Mouse (Mus musculus): ENCODE results near the gene Crk. TPM values are rescaled to one million over a fixed set of nuclear protein-coding genes. Genes with fewer than 3 reads are reported as not detected.
"Not testable (repeated sequence)": the region's sequence is repeated elsewhere in the genome, so short reads cannot be mapped to it uniquely, and the experiment has no call there.

Crk gene
- polyA plus RNA-seq, 1 experiment from 2014 or later: 105 TPM

- ATAC-seq (ENCODE audit: insufficient number of reproducible peaks, low FRiP score, low TSS enrichment, low read depth); H3K9ac ChIP-seq; H3K4me1 ChIP-seq; H3K27ac ChIP-seq (replicated peaks); H3K4me2 ChIP-seq (replicated peaks); H3K36me3 ChIP-seq; H3K27me3 ChIP-seq; H3K9me3 ChIP-seq (replicated peaks); H3K4me3 ChIP-seq (replicated peaks): not testable (repeated sequence)
- WGBS: 91% methylated on average over 6 of the region's 6 CpGs
These were observed 48.6 kb downstream of the Crk start for GRCm38 (mm10) chr11:75727659-75728058.

- Histone ChIP-seq H3K4me2 (replicated peaks) (peak within 1 kb of the TSS; percentile 84), H3K4me3 (replicated peaks) (peak within 1 kb of the TSS; percentile 82), H3K9me3 (replicated peaks) (no peaks in the 10 kb centered on the region), H3K36me3 (no peaks in the 10 kb centered on the region), H3K27me3 (no peaks in the 10 kb centered on the region), H3K4me1 (peaks cover 37% of the 10 kb centered on the region), H3K9ac (peak within 1 kb of the TSS; percentile 97), H3K27ac (replicated peaks) (peak within 1 kb of the TSS; percentile 97)
- ATAC-seq (ENCODE audit: insufficient number of reproducible peaks, low FRiP score, low TSS enrichment, low read depth): peak; percentile 94
- under 1% methylated on average over 76 of the region's 76 CpGs for WGBS
These were observed 53.6 kb downstream of the Crk start, which contains the start of gene Ywhae for GRCm38 (mm10) chr11:75732434-75733226. Gene Ywhae (plus strand): TSS chr11:75732869.

GRCm38 (mm10) chr11:75733227-75733940 lies 54.3 kb downstream of the Crk start:
- Histone ChIP-seq H3K36me3 (no peaks in the 10 kb centered on the region), H3K27ac (replicated peaks) (peak overlapping the region; percentile 97), H3K4me1 (peaks cover 44% of the 10 kb centered on the region), H3K9me3 (replicated peaks) (no peaks in the 10 kb centered on the region), H3K4me2 (replicated peaks) (peak overlapping the region; percentile 59), H3K27me3 (no peaks in the 10 kb centered on the region), H3K4me3 (replicated peaks) (peak overlapping the region; percentile 82), H3K9ac (peak overlapping the region; percentile 97)
- WGBS: under 1% methylated on average over 50 of the region's 52 CpGs
- peak; percentile 66 for ATAC-seq (ENCODE audit: insufficient number of reproducible peaks, low FRiP score, low TSS enrichment, low read depth)

- Histone ChIP-seq H3K9me3 (replicated peaks) (no peaks in the 10 kb centered on the region), H3K4me3 (replicated peaks) (no peak overlapping the region; the same call in 1 of the 2 replicates), H3K36me3 (no peaks in the 10 kb centered on the region), H3K4me1 (peaks cover 59% of the 10 kb centered on the region), H3K4me2 (replicated peaks) (peak overlapping the region; percentile 59), H3K9ac (no peak overlapping the region), H3K27me3 (no peaks in the 10 kb centered on the region), H3K27ac (replicated peaks) (no peak overlapping the region)
- WGBS: 75% methylated on average over 5 of the region's 5 CpGs
- ATAC-seq (ENCODE audit: insufficient number of reproducible peaks, low FRiP score, low TSS enrichment, low read depth): no peak
These were observed 56.6 kb downstream of the Crk start for GRCm38 (mm10) chr11:75735462-75736252.

GRCm38 (mm10) chr11:75736978-75737377 lies 57.9 kb downstream of the Crk start:
- Histone ChIP-seq H3K27me3 (no peaks in the 10 kb centered on the region), H3K9ac (no peak overlapping the region), H3K27ac (replicated peaks) (0 out of 2 replicates have a peak overlapping the region, but pooled peaks have one; percentile 1), H3K4me3 (replicated peaks) (no peak overlapping the region), H3K4me2 (replicated peaks) (no peak overlapping the region), H3K9me3 (replicated peaks) (no peaks in the 10 kb centered on the region), H3K36me3 (no peaks in the 10 kb centered on the region), H3K4me1 (peaks cover 68% of the 10 kb centered on the region)
- no peak for ATAC-seq (ENCODE audit: insufficient number of reproducible peaks, low FRiP score, low TSS enrichment, low read depth)
- 39% methylated on average over 3 of the region's 3 CpGs for WGBS

- H3K9me3 ChIP-seq (replicated peaks): no peaks in the 10 kb centered on the region
- H3K9ac ChIP-seq: no peak overlapping the region
- WGBS: 81% methylated on average over 2 of the region's 2 CpGs
- no peak overlapping the region for H3K4me3 ChIP-seq (replicated peaks)
- H3K4me2 ChIP-seq (replicated peaks): no peak overlapping the region
- ATAC-seq (ENCODE audit: insufficient number of reproducible peaks, low FRiP score, low TSS enrichment, low read depth): no peak
- no peaks in the 10 kb centered on the region for H3K36me3 ChIP-seq
- H3K27me3 ChIP-seq: no peaks in the 10 kb centered on the region
- H3K4me1 ChIP-seq: peaks cover 66% of the 10 kb centered on the region
- no peak overlapping the region for H3K27ac ChIP-seq (replicated peaks)
These were observed 58.9 kb downstream of the Crk start for GRCm38 (mm10) chr11:75737806-75738476.

- Histone ChIP-seq H3K9ac (no peak overlapping the region), H3K27ac (replicated peaks) (no peak overlapping the region), H3K4me3 (replicated peaks) (no peak overlapping the region), H3K4me1 (peaks cover 66% of the 10 kb centered on the region), H3K27me3 (no peaks in the 10 kb centered on the region), H3K9me3 (replicated peaks) (no peaks in the 10 kb centered on the region), H3K4me2 (replicated peaks) (no peak overlapping the region), H3K36me3 (no peaks in the 10 kb centered on the region)
- no peak for ATAC-seq (ENCODE audit: insufficient number of reproducible peaks, low FRiP score, low TSS enrichment, low read depth)
- WGBS: 90% methylated on average over 7 of the region's 7 CpGs
These were observed 59.4 kb downstream of the Crk start for GRCm38 (mm10) chr11:75738477-75738821.

- Histone ChIP-seq H3K9ac (no peak overlapping the region), H3K4me1 (peaks cover 58% of the 10 kb centered on the region), H3K27me3 (no peaks in the 10 kb centered on the region), H3K27ac (replicated peaks) (no peak overlapping the region), H3K4me3 (replicated peaks) (no peak overlapping the region), H3K36me3 (no peaks in the 10 kb centered on the region), H3K9me3 (replicated peaks) (no peaks in the 10 kb centered on the region), H3K4me2 (replicated peaks) (no peak overlapping the region)
- WGBS: 43% methylated on average over 3 of the region's 3 CpGs
- no peak for ATAC-seq (ENCODE audit: insufficient number of reproducible peaks, low FRiP score, low TSS enrichment, low read depth)
These were observed 61.1 kb downstream of the Crk start for GRCm38 (mm10) chr11:75740204-75740603.

- Histone ChIP-seq H3K9ac (no peak overlapping the region), H3K4me2 (replicated peaks) (no peak overlapping the region), H3K4me3 (replicated peaks) (no peak overlapping the region), H3K27me3 (no peaks in the 10 kb centered on the region), H3K27ac (replicated peaks) (no peak overlapping the region), H3K4me1 (peaks cover 51% of the 10 kb centered on the region), H3K9me3 (replicated peaks) (no peaks in the 10 kb centered on the region), H3K36me3 (no peaks in the 10 kb centered on the region)
- 47% methylated on average over 3 of the region's 3 CpGs for WGBS
- no peak for ATAC-seq (ENCODE audit: insufficient number of reproducible peaks, low FRiP score, low TSS enrichment, low read depth)
These were observed 62.6 kb downstream of the Crk start for GRCm38 (mm10) chr11:75741615-75742014.

GRCm38 (mm10) chr11:75744761-75745160 lies 65.7 kb downstream of the Crk start:
- peaks cover 47% of the 10 kb centered on the region for H3K4me1 ChIP-seq
- H3K9me3 ChIP-seq (replicated peaks): no peaks in the 10 kb centered on the region
- no peak for ATAC-seq (ENCODE audit: insufficient number of reproducible peaks, low FRiP score, low TSS enrichment, low read depth)
- no peak overlapping the region for H3K4me2 ChIP-seq (replicated peaks)
- H3K4me3 ChIP-seq (replicated peaks): no peak overlapping the region
- 90% methylated on average over 3 of the region's 3 CpGs for WGBS
- H3K27ac ChIP-seq (replicated peaks): no peak overlapping the region
- no peaks in the 10 kb centered on the region for H3K36me3 ChIP-seq
- H3K9ac ChIP-seq: no peak overlapping the region
- H3K27me3 ChIP-seq: no peaks in the 10 kb centered on the region
